Mouse (Mus musculus) embryonic facial prominence, embryonic 15.5 days (tissue): ENCODE measurements around the gene Gm17304. TPM values are rescaled to one million over a fixed set of nuclear protein-coding genes. Genes with fewer than 3 reads are reported as not detected.

ENCODE experiments used
- ATAC-seq: fragments of 200-750 bp; cut with Nextera tagmentation; 2 replicates; pipeline ENCODE4 v1.8.0; 2017; ENCODE audit warnings: low read depth, moderate TSS enrichment; ENCODE audit not compliant: insufficient number of reproducible peaks, low FRiP score, low TSS enrichment
- H3K27ac ChIP-seq: fragments of 300-500 bp; sonication (generic); replicated peaks from 2 replicates; pipeline ENCODE4 v1.5.1; 2015; ENCODE audit warnings: mild to moderate bottlenecking, inconsistent platforms
- H3K27me3 ChIP-seq: fragments of 300-500 bp; sonication (generic); 2 replicates; pipeline ENCODE4 v1.6.1; 2015; ENCODE audit warnings: inconsistent platforms
- H3K36me3 ChIP-seq: fragments of 300-500 bp; sonication (generic); 2 replicates; pipeline ENCODE4 v1.6.1; 2015; ENCODE audit warnings: mild to moderate bottlenecking, inconsistent platforms
- H3K4me1 ChIP-seq: fragments of 300-500 bp; sonication (generic); 2 replicates; pipeline ENCODE4 v1.6.1; 2015; ENCODE audit warnings: inconsistent platforms
- H3K4me2 ChIP-seq: fragments of 300-500 bp; sonication (generic); replicated peaks from 2 replicates; pipeline ENCODE4 v1.6.1; 2015; ENCODE audit warnings: mild to moderate bottlenecking, inconsistent platforms
- H3K4me3 ChIP-seq: fragments of 300-500 bp; sonication (generic); replicated peaks from 2 replicates; pipeline ENCODE4 v1.5.1; 2015; ENCODE audit warnings: mild to moderate bottlenecking, inconsistent platforms
- H3K9ac ChIP-seq: fragments of 300-500 bp; sonication (generic); 2 replicates; pipeline ENCODE4 v1.6.1; 2015; ENCODE audit warnings: inconsistent platforms
- H3K9me3 ChIP-seq: fragments of 300-500 bp; sonication (generic); replicated peaks from 2 replicates; pipeline ENCODE4 v1.6.1; 2016; ENCODE audit warnings: inconsistent platforms
- WGBS: fragments of 180-500 bp; shearing (Covaris S2); methylation state at CpG from one replicate; pipeline ENCODE4 v1.1.7; 2015; 5-methylcytosine and 5-hydroxymethylcytosine counted together
- polyA plus RNA-seq: library from polyadenylated mRNA; unstranded; fragments of >200 nt; fragmentation: Nextera tagmentation; extraction: Ambion mirVana; gene quantifications from 2 replicates; pipeline ENCODE4 v1.2.1, GENCODE M21; 2015

The Gm17304 gene
- not detected in 2 replicates for polyA plus RNA-seq

DNA sequence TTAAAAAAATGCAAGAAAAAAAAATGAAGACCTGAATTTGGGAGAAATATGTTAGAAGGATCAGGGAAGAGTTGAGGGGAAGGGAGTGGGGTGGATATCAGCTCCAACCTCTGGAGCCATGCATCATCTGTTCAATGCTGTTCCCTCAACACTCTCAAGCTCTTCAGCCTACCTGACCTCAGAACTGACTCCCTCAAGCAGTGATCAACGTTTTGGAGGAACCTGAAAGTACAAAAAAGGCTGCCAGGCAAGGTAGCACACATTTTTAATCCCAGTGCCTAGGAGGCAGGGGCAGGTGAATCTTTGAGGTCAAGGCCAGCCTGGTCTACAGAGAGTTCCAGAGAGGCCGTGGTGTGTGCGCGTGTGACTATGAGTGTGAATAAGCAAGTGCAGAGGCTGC lies at the start of gene Gm17304:
Gene Gm17304, plus strand, starts transcription at position 301 of the 400 bp plus-strand sequence.
- WGBS, result 89% methylated on average over 4 of the region's 4 CpGs

DNA sequence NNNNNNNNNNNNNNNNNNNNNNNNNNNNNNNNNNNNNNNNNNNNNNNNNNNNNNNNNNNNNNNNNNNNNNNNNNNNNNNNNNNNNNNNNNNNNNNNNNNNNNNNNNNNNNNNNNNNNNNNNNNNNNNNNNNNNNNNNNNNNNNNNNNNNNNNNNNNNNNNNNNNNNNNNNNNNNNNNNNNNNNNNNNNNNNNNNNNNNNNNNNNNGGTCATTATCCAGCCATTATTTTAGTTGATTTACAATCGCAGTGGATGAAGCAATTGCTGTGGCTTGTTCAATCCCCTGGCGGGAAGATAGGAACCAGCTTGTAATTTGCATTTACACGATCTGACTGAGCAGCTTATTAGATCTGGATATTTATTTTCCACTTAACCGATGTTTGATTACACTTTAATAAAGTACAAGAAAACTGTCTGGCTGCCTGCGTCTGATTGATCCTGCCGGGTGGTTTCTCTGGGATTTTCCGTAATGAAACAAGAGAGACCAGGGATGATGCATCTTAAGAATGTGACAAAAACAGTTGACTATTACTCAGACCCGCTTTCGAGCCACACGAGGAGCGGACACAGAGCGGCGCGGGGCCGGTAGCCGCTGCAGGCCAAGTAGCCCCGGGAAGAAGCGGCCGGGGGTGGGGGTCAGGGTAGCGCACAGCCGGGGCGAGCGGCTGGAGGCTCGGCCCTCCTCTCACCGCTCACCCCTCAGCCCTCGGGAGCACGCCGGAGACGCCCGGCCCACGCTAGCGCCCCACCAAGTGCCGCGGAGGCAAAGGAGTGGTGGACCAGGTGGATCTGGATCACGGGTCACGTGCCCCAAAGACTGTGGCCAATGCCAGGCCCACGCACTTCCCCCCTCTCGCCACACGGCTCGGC lies 48.0 kb upstream of the Gm17304 start:
- H3K36me3 ChIP-seq, result no peaks in the 10 kb centered on the region
- no peak overlapping the region for H3K9ac ChIP-seq
- peak overlapping the region; percentile 58 for H3K4me2 ChIP-seq
- 2% methylated on average over 40 of the region's 40 CpGs for WGBS
- H3K4me1 ChIP-seq, result peaks cover 12% of the 10 kb centered on the region
- no peak overlapping the region for H3K27ac ChIP-seq
- peaks cover 75% of the 10 kb centered on the region for H3K27me3 ChIP-seq
- H3K9me3 ChIP-seq, result no peaks in the 10 kb centered on the region
- H3K4me3 ChIP-seq, result peak overlapping the region; percentile 35
- ATAC-seq, result no peak

More for the DNA sequence above, at the start of gene Gm17304:
- H3K27me3 ChIP-seq, result no peaks in the 10 kb centered on the region
- H3K9ac ChIP-seq, result no peak within 1 kb of the TSS
- H3K36me3 ChIP-seq, result peaks cover 19% of the 10 kb centered on the region; the same call in 1 of the 2 replicates
- no peak within 1 kb of the TSS for H3K27ac ChIP-seq
- no peak within 1 kb of the TSS for H3K4me3 ChIP-seq
- H3K4me1 ChIP-seq, result no peaks in the 10 kb centered on the region
- H3K9me3 ChIP-seq, result no peaks in the 10 kb centered on the region
- H3K4me2 ChIP-seq, result no peak within 1 kb of the TSS
- no peak for ATAC-seq

DNA sequence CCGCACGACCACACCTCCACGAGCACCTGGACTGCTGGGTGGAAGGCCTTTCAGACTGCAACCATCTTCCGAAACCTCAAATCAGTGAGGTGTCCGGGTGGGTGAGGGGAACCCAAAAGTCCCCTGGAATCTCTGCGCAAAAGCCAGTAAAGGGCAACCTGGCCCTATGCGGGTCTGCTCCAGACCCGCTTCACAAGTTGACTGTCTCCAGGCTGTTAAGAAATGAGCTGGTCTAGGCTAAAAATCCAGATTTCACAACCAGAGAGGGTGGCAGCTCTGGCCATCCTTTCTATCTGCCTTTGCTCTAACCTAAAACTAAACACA lies 47.4 kb upstream of the Gm17304 start:
- Histone ChIP-seq H3K4me3 (peak overlapping the region; percentile 35), H3K9me3 (no peaks in the 10 kb centered on the region), H3K36me3 (no peaks in the 10 kb centered on the region), H3K9ac (no peak overlapping the region), H3K27me3 (peaks cover 79% of the 10 kb centered on the region), H3K4me2 (peak overlapping the region; percentile 58), H3K27ac (no peak overlapping the region), H3K4me1 (peaks cover 12% of the 10 kb centered on the region)
- ATAC-seq, result no peak
- 15% methylated on average over 8 of the region's 8 CpGs for WGBS

DNA sequence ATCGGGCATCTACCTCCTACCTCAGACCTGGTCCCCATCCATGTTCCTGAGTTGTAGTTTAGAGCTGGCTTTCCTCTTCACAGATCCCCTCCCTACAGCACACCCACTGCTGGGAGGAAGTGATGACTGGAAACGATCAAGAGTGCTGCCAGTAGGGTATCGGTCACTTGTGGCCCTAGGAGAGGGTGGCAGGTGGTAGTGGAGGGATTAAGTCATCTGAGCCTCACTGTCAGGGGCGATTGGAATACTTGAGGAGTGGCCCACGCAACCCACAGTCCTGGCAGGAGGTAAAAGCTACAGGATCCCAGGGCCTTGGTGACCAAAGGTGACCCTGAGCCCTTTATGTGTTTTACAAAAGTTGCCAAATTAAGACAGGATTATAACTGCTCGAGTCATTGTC lies 42.9 kb upstream of the Gm17304 start:
- Histone ChIP-seq H3K4me3 (no peak overlapping the region), H3K27ac (no peak overlapping the region), H3K4me2 (no peak overlapping the region), H3K27me3 (peaks cover 55% of the 10 kb centered on the region), H3K4me1 (peaks cover 5% of the 10 kb centered on the region), H3K36me3 (no peaks in the 10 kb centered on the region), H3K9me3 (no peaks in the 10 kb centered on the region), H3K9ac (no peak overlapping the region)
- no peak for ATAC-seq
- 49% methylated on average over 6 of the region's 6 CpGs for WGBS

DNA sequence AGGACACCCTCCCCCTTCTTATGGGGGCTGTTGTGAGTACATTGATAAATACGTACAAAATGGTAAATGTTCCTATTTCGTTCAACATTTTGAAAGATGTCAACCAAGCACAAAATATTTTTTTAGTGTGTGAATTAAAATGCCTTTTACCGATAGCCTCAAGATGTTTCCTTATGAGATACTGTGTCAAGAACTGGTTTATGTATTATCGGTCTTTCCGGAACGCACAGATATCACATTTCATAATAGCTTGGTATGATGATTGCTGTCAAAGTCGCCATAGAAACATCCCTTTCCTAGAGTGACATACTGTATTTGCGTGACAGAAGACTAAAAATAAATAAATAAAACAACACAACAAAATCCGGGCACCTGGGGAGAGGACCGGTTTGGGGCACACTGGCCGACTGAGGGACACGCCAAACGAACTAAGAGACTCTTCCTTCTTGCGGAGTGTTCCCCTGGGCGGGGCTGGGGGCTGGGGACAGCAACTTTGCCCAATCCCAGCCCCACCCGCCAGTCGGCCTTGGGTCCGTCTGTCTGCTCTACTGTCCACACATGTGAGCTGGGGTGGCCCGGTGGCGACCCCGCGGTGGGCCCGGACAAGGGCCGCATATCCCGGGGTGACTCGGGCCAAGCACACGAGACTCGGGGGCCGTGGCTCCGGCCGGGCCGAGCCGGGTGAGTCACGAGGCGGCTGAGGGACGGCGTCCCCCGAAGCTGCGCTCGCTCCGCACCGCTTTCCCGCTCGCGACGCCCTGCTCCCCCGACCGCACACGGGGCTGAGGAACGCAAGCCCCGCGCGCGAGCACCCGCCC lies 34.9 kb upstream of the Gm17304 start:
- H3K4me3 ChIP-seq, result peak overlapping the region; percentile 63
- peaks cover 23% of the 10 kb centered on the region for H3K27me3 ChIP-seq
- peaks cover 9% of the 10 kb centered on the region for H3K4me1 ChIP-seq
- H3K36me3 ChIP-seq, result no peaks in the 10 kb centered on the region
- no peak overlapping the region for H3K27ac ChIP-seq
- H3K9me3 ChIP-seq, result no peaks in the 10 kb centered on the region
- peak overlapping the region; percentile 100 for H3K4me2 ChIP-seq
- H3K9ac ChIP-seq, result peak overlapping the region; percentile 51
- WGBS, result 3% methylated on average over 54 of the region's 55 CpGs
- peak; percentile 58 for ATAC-seq

DNA sequence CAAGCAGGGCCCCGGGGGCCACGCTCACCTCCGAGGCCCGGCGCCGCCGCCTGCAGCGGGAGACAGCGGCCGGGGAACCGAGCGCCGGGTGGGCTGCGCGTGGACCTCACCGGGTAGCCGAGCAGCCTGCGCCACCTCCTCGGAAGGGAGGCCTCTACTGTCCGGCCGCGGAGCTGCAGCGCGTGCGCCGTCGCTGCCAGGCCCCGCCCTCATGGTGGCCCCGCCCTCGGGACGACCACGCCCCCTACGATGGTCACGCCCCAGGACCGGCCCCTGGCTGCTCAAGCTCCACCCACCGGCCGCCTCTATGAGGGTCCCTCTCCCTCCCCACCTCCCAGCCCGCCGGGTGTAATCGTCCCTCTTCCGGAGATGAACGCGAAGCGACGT lies 34.3 kb upstream of the Gm17304 start:
- Histone ChIP-seq H3K9me3 (no peaks in the 10 kb centered on the region), H3K4me1 (peaks cover 9% of the 10 kb centered on the region), H3K9ac (peak overlapping the region; percentile 51), H3K4me2 (peak overlapping the region; percentile 100), H3K27ac (no peak overlapping the region), H3K27me3 (peaks cover 23% of the 10 kb centered on the region), H3K4me3 (peak overlapping the region; percentile 63), H3K36me3 (no peaks in the 10 kb centered on the region)
- peak; percentile 91 for ATAC-seq
- 2% methylated on average over 34 of the region's 45 CpGs for WGBS

DNA sequence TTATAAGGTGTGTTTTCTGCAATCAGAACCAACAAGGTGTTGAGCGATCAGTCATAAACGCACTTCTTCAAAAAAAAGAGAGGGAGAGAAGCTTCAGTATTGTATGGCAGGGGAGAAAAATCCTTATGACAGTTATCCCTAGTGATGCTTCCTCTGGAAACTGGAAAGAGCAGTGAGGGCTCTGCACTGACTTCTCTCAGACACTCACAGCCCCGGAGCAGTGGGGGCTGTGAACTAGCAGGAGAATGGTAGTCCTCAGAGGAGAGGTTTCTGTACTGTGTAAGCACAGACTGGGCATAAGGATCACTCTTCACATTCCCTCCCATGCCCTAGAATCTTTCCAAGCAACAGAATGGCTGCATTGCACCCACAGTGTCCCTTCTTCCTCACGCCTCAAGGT lies 33.8 kb upstream of the Gm17304 start:
- no peaks in the 10 kb centered on the region for H3K36me3 ChIP-seq
- peak overlapping the region; percentile 100 for H3K4me2 ChIP-seq
- H3K9me3 ChIP-seq, result no peaks in the 10 kb centered on the region
- WGBS, result 18% methylated on average over 4 of the region's 4 CpGs
- peaks cover 20% of the 10 kb centered on the region for H3K27me3 ChIP-seq
- H3K4me1 ChIP-seq, result peaks cover 9% of the 10 kb centered on the region
- no peak overlapping the region for H3K9ac ChIP-seq
- no peak overlapping the region for H3K27ac ChIP-seq
- ATAC-seq, result no peak
- H3K4me3 ChIP-seq, result peak overlapping the region; percentile 63

DNA sequence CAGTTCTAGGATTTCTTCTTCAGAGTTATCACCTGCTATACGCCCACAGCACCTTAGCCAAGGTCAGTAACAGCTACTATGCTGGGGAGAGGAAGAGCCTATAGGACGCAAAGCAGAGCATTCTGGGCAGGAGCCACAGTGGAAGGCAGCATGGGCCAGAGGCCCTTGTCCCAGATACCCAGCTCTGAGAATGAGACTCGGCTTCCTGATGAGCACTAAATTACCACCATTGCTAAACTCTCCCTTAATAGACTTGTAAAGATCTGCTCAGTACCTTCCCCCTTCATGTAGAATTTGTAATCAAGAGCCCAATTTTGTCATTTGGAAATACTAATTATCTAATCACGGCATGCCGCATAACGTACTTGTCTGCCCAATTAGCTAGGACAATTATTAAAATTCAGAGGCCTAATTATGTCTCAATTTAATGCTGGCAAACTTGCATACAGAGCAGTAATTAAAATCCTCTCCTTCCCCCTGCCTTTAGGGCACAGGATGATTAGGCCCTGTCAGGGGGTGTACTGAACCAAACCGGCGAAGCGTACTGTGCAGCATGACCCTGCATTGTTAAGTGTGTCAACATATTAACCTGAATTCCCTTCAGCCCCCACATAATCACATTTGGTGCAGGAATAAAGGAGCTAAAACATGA lies 31.5 kb upstream of the Gm17304 start:
- Histone ChIP-seq H3K27ac (no peak overlapping the region), H3K27me3 (peaks cover 20% of the 10 kb centered on the region), H3K9ac (no peak overlapping the region), H3K4me3 (no peak overlapping the region), H3K4me2 (no peak overlapping the region), H3K9me3 (no peaks in the 10 kb centered on the region), H3K36me3 (no peaks in the 10 kb centered on the region), H3K4me1 (peaks cover 9% of the 10 kb centered on the region)
- 49% methylated on average over 9 of the region's 9 CpGs for WGBS
- ATAC-seq, result no peak

DNA sequence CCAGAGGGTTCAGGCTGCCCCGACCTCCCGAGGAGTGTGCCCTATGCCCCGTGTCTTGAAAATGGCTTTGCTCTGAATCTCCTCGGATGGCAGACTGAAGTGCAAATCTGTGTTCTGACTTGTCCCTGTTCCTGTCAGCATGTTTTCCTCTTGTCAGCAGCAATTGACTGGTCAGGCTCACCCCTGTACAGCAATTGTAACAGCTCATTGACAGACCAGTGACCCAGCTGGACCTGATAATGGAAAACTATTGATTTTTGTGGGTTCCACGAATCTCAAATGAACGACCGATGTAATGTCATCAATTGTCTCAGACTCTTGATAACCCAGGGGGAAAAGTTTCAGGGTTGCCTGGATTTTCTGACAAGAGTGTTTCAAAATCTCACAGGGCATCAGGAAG lies 28.0 kb upstream of the Gm17304 start:
- Histone ChIP-seq H3K36me3 (no peaks in the 10 kb centered on the region), H3K4me2 (no peak overlapping the region), H3K4me3 (no peak overlapping the region), H3K4me1 (no peaks in the 10 kb centered on the region), H3K27ac (no peak overlapping the region), H3K9ac (no peak overlapping the region), H3K9me3 (no peaks in the 10 kb centered on the region), H3K27me3 (peaks cover 4% of the 10 kb centered on the region; the same call in 1 of the 2 replicates)
- WGBS, result 75% methylated on average over 7 of the region's 7 CpGs
- ATAC-seq, result no peak

DNA sequence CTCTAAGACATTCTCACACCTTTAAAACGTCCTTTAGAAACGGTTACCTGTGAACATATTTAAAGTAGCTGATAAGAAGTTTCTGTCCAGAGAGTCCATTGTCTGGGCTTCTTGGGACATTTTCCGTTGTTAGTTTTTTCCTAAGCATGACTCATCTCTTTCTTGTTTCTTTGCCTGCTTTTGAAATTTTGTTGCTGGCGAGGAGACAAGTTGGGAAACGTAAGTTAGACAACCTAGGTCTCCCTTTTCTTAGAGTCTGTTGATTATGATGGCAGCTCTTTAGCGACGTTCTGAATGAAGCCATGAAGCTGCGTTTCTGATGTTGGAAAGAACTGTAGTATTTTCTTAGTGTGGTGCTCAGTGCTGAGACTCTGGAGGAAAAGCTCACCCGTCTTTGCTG lies 19.9 kb upstream of the Gm17304 start:
- H3K9me3 ChIP-seq, result no peaks in the 10 kb centered on the region
- no peak overlapping the region for H3K4me3 ChIP-seq
- H3K9ac ChIP-seq, result no peak overlapping the region
- ATAC-seq, result no peak
- no peaks in the 10 kb centered on the region for H3K36me3 ChIP-seq
- WGBS, result 91% methylated on average over 9 of the region's 9 CpGs
- no peaks in the 10 kb centered on the region for H3K4me1 ChIP-seq
- no peaks in the 10 kb centered on the region for H3K27me3 ChIP-seq
- no peak overlapping the region for H3K4me2 ChIP-seq
- no peak overlapping the region for H3K27ac ChIP-seq

DNA sequence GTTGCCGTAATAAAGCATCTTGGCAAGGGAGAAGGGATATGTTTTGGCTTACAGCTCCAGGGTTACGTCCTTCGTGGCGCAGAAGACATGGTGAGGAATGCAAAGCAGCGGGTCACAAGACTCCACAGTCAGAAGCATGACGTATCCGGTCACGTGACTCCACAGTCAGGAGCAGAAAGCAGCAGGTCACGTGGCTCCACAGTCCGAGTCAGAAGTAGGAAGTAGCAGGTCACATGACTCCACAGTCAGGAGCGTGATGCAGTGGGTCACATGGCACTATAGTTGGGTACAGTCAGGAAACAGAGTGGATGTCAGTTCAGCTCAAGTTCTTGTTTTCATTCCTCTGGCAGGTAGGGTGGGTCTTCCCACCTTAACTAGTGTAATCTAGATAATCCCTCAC lies 19.2 kb upstream of the Gm17304 start:
- no peak for ATAC-seq
- 91% methylated on average over 11 of the region's 11 CpGs for WGBS
- Histone ChIP-seq H3K9ac (no peak overlapping the region), H3K27ac (no peak overlapping the region), H3K9me3 (no peaks in the 10 kb centered on the region), H3K4me3 (no peak overlapping the region), H3K4me1 (no peaks in the 10 kb centered on the region), H3K4me2 (no peak overlapping the region), H3K36me3 (no peaks in the 10 kb centered on the region), H3K27me3 (no peaks in the 10 kb centered on the region)
